Mouse (Mus musculus) embryonic facial prominence, embryonic 13.5 days (tissue): ENCODE data around the gene N4bp1. TPM values are rescaled to one million over a fixed set of nuclear protein-coding genes. Genes with fewer than 3 reads are reported as not detected.

Experiments used
- ATAC-seq: fragments of 200-750 bp; cut with Nextera tagmentation; 2 replicates; pipeline ENCODE4 v1.8.0; 2017; ENCODE audit warnings: low read depth; ENCODE audit not compliant: insufficient number of reproducible peaks, insufficient read depth, low FRiP score, low TSS enrichment
- H3K27ac ChIP-seq: fragments of 300-500 bp; sonication (generic); 2 replicates; pipeline ENCODE4 v1.5.1; 2015; ENCODE audit warnings: moderate library complexity, mild to moderate bottlenecking, inconsistent platforms
- H3K27me3 ChIP-seq: fragments of 300-500 bp; sonication (generic); 2 replicates; pipeline ENCODE4 v1.6.1; 2015; ENCODE audit warnings: mild to moderate bottlenecking, inconsistent platforms
- H3K36me3 ChIP-seq: fragments of 300-500 bp; sonication (generic); 2 replicates; pipeline ENCODE4 v1.6.1; 2015; ENCODE audit warnings: mild to moderate bottlenecking, inconsistent platforms
- H3K4me1 ChIP-seq: fragments of 300-500 bp; sonication (generic); 2 replicates; pipeline ENCODE4 v1.6.1; 2015; ENCODE audit warnings: inconsistent platforms
- H3K4me2 ChIP-seq: fragments of 300-500 bp; sonication (generic); 2 replicates; pipeline ENCODE4 v1.6.1; 2015; ENCODE audit warnings: moderate library complexity, mild to moderate bottlenecking, inconsistent platforms
- H3K4me3 ChIP-seq: fragments of 300-500 bp; sonication (generic); 2 replicates; pipeline ENCODE4 v1.5.1; 2015; ENCODE audit warnings: mild to moderate bottlenecking, inconsistent platforms
- H3K9ac ChIP-seq: fragments of 300-500 bp; sonication (generic); 2 replicates; pipeline ENCODE4 v1.6.1; 2015; ENCODE audit warnings: mild to moderate bottlenecking, inconsistent platforms
- H3K9me3 ChIP-seq: fragments of 300-500 bp; sonication (generic); 2 replicates; pipeline ENCODE4 v1.6.1; 2016; ENCODE audit warnings: inconsistent platforms
- WGBS: fragments of 180-500 bp; shearing (Covaris S2); methylation state at CpG from one replicate; pipeline ENCODE4 v1.1.7; 2015; ENCODE audit warnings: mixed read lengths; 5-methylcytosine and 5-hydroxymethylcytosine counted together
- polyA plus RNA-seq: library from polyadenylated mRNA; unstranded; fragments of >200 nt; fragmentation: Nextera tagmentation; extraction: Ambion mirVana; gene quantifications from 2 replicates; pipeline ENCODE4 v1.2.1, GENCODE M21; 2015

N4bp1 gene
- polyA plus RNA-seq, 1 experiment from 2014 or later = 12.6 TPM

DNA sequence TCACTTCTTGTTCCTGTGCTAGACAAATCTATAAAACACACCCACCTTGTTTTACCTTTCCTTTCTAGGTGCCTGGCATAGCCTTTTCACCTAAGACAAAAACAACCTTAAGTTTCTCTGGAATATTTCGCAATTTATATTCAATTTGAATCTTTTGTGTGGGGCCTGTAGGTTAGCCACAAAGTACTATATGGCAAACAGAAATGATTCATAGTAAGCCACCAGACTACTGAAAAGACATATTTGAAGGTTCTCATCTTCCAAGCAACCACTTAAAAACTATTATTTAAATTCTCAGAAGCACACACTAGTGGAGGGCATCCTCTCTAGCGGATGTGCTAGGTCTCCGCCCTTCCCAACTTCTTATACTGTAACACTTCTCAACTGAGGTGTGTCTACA is 32.6 kb downstream of the N4bp1 start:
- Histone ChIP-seq H3K27ac (no peak overlapping the region), H3K9me3 (no peaks in the 10 kb centered on the region), H3K9ac (no peak overlapping the region), H3K4me1 (peaks cover 11% of the 10 kb centered on the region), H3K27me3 (no peaks in the 10 kb centered on the region), H3K4me3 (no peak overlapping the region), H3K4me2 (no peak overlapping the region), H3K36me3 (peaks cover 33% of the 10 kb centered on the region)
- no peak for ATAC-seq
- 90% methylated on average over 3 of the region's 3 CpGs for WGBS

DNA sequence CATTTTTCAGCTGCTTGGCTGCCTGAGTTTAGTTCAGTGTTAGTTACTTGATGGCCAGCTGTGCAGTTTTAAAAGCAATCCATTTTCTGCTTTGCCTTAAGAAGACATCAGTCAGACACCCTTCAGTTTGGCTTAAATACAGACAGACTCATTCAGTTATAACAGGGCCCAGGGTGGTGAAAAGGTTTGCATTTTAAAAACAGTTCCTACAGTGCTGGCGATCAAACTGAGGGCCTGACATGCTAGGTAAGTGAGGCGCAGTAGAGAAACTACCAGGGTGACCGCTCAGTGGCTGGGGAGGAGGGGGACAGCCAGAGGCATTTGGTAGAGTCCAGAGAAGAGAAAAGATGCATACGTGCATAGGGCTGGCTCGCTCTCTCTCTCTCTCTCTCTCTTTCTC is 36.2 kb downstream of the N4bp1 start:
- Histone ChIP-seq H3K9ac (no peak overlapping the region), H3K4me2 (no peak overlapping the region), H3K4me1 (peaks cover 7% of the 10 kb centered on the region; the same call in 1 of the 2 replicates), H3K4me3 (no peak overlapping the region), H3K36me3 (peaks cover 50% of the 10 kb centered on the region), H3K9me3 (no peaks in the 10 kb centered on the region), H3K27ac (no peak overlapping the region), H3K27me3 (no peaks in the 10 kb centered on the region)
- 85% methylated on average over 5 of the region's 5 CpGs for WGBS
- ATAC-seq = no peak

DNA sequence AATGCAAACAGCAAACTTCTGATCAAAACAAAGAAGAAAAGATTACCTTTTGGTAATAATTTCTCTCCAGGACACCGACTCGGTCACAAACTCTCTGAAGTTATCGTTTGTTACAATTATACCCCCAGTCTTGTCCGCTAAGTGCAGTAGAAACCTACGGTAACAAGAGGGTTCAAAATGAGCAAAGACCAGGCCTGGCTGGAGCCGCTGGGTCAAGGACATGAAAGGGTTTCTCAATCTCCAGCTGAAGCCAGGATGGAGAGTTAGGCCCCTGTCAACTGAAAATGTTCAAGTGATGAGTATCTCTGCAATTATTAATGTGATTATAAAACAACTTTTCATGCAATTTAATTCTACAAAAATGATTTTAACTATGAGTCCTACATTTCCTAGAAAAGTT is 36.7 kb downstream of the N4bp1 start:
- H3K36me3 ChIP-seq = peaks cover 55% of the 10 kb centered on the region

DNA sequence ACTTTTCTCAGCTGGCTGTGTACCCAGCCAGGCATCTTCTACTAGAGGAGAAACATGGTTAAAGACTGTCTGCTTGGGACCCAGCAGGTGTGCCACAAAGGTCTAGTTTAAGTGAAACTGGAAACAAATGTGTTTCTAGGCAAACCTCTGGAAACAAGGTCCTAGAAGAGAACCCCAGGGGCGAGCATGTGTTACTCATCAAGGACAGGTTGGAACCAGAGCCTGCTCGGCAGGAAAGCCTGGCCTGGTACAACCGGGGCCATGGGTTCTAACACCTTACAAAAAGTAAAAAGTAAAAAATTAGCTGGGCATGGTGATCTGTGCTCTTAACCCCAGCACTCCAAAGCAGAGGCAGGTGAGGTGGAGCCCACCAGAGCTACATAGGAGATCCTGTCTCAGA is 38.0 kb downstream of the N4bp1 start:
- no peak overlapping the region for H3K4me2 ChIP-seq
- H3K27ac ChIP-seq = no peak overlapping the region
- H3K4me3 ChIP-seq = no peak overlapping the region
- no peak overlapping the region for H3K9ac ChIP-seq
- WGBS = 53% methylated on average over 3 of the region's 3 CpGs
- no peaks in the 10 kb centered on the region for H3K9me3 ChIP-seq
- peaks cover 7% of the 10 kb centered on the region; the same call in 1 of the 2 replicates for H3K4me1 ChIP-seq
- H3K27me3 ChIP-seq = no peaks in the 10 kb centered on the region
- peaks cover 65% of the 10 kb centered on the region for H3K36me3 ChIP-seq
- ATAC-seq = no peak

More for the DNA sequence above, 36.7 kb downstream of the N4bp1 start:
- WGBS = 78% methylated on average over 6 of the region's 6 CpGs
- Histone ChIP-seq H3K27me3 (no peaks in the 10 kb centered on the region), H3K4me1 (peaks cover 7% of the 10 kb centered on the region; the same call in 1 of the 2 replicates), H3K9ac (no peak overlapping the region), H3K27ac (no peak overlapping the region), H3K9me3 (no peaks in the 10 kb centered on the region), H3K4me2 (no peak overlapping the region), H3K4me3 (no peak overlapping the region)
- no peak for ATAC-seq

DNA sequence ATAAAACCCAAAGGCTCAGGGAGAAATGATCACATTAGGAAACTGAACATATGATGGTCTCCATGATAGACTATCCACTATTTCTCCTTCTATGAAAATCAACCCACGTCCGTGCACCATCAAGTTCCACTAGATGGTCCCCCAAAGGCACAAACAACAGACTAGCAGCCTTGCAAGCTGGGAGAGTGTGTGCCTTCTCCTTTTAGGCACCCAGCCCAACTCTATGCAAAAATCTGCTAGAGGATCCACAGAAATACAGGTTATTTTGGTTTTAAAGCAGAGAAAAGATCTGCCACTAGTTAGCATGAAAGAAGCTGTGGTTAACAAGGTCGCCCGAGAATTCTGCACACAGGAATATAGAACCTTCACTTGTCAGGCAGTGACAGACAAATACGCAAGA is 39.2 kb downstream of the N4bp1 start:
- no peaks in the 10 kb centered on the region for H3K9me3 ChIP-seq
- H3K27me3 ChIP-seq = no peaks in the 10 kb centered on the region
- peaks cover 7% of the 10 kb centered on the region; the same call in 1 of the 2 replicates for H3K4me1 ChIP-seq
- H3K4me3 ChIP-seq = no peak overlapping the region
- 93% methylated on average over 5 of the region's 5 CpGs for WGBS
- H3K4me2 ChIP-seq = no peak overlapping the region
- peaks cover 71% of the 10 kb centered on the region for H3K36me3 ChIP-seq
- H3K9ac ChIP-seq = no peak overlapping the region
- no peak for ATAC-seq
- no peak overlapping the region for H3K27ac ChIP-seq

DNA sequence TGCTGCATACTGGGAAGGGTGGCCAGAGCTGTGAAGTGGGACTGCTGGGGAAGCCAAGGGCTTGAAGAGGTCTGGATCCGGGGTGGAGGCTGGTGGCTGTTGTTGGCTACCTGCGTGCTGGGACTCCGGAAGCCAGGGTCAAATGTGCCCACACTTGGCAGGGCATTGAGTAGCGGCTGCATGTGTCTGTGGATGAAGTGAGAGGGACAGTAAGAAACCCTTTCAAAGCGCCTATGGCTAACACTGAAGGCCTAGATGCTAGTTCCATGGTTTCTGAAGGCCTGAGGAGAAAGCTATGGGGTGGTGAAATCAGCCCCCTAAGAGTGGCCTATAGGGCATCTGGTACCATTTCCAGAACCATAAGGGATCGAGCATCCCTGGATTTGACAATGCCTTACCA is 40.2 kb downstream of the N4bp1 start:
- no peak for ATAC-seq
- H3K4me2 ChIP-seq = no peak overlapping the region
- H3K27ac ChIP-seq = no peak overlapping the region
- H3K27me3 ChIP-seq = no peaks in the 10 kb centered on the region
- 93% methylated on average over 6 of the region's 6 CpGs for WGBS
- peaks cover 72% of the 10 kb centered on the region for H3K36me3 ChIP-seq
- no peak overlapping the region for H3K9ac ChIP-seq
- no peaks in the 10 kb centered on the region for H3K9me3 ChIP-seq
- H3K4me1 ChIP-seq = peaks cover 7% of the 10 kb centered on the region; the same call in 1 of the 2 replicates
- no peak overlapping the region for H3K4me3 ChIP-seq

DNA sequence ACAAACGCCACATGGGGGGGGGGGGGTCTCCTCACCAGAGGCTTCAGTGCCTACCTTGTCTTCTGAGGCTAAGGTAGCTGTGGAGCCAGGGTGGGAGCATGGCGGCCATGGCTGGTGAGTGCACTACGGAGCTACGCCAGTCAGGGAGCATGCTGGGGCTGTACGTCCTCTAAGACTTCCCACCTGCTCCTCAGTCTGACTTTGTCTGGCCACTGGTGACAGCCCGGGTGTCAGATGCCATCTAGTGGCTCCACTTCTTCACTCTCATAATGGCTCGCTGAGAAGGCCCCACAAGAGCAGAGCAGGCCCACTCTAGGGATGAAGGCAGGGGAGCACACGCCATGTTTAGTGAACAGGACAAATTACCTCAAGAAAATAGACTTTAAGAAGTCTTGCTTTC is 41.2 kb downstream of the N4bp1 start:
- ATAC-seq = no peak
- Histone ChIP-seq H3K4me3 (no peak overlapping the region), H3K9ac (no peak overlapping the region), H3K4me2 (no peak overlapping the region), H3K4me1 (peaks cover 7% of the 10 kb centered on the region; the same call in 1 of the 2 replicates), H3K27ac (no peak overlapping the region), H3K36me3 (peaks cover 81% of the 10 kb centered on the region), H3K27me3 (no peaks in the 10 kb centered on the region), H3K9me3 (no peaks in the 10 kb centered on the region)
- WGBS = 73% methylated on average over 8 of the region's 8 CpGs

DNA sequence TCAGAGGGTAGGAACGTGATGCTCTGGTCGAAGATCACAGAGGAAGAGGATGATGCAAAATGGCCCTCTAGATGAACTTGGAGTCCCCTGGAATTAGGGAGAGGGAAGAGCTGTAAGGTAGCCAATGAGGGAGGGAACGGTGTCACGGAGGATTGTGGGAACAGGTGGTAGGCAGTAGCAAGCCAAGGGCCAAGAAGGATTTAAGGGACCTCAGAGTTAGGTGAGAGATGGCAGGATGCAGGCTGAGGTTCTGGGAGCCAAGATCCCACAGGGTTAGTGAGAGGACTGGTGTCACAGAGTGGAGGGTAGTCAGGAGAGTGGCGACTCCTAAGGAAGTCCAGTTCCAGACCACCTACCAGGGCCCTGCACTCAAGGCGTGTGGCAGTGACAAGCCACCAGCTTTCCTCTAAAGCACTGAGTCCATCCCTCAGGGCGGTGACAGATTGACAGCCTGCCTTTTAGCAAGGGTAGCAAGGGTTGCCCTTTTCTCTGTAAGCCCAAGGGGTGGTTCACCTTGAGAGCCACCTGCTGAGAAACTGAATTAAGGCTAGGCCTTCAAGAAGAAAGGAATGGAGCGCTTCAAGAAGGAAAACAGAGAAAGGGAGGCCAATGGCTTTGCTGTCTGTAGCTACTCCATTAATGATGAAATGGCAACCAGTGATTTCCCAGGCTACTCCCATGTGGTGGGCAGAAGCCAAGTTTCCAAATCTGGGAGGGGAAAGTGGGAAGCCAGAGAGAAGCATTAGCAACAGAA is 43.3 kb downstream of the N4bp1 start:
- H3K36me3 ChIP-seq = peaks cover 83% of the 10 kb centered on the region
- no peak overlapping the region for H3K9ac ChIP-seq
- no peaks in the 10 kb centered on the region for H3K9me3 ChIP-seq
- ATAC-seq = no peak
- no peaks in the 10 kb centered on the region for H3K4me1 ChIP-seq
- no peak overlapping the region for H3K27ac ChIP-seq
- H3K4me2 ChIP-seq = no peak overlapping the region
- H3K27me3 ChIP-seq = no peaks in the 10 kb centered on the region
- 94% methylated on average over 8 of the region's 8 CpGs for WGBS
- no peak overlapping the region for H3K4me3 ChIP-seq

DNA sequence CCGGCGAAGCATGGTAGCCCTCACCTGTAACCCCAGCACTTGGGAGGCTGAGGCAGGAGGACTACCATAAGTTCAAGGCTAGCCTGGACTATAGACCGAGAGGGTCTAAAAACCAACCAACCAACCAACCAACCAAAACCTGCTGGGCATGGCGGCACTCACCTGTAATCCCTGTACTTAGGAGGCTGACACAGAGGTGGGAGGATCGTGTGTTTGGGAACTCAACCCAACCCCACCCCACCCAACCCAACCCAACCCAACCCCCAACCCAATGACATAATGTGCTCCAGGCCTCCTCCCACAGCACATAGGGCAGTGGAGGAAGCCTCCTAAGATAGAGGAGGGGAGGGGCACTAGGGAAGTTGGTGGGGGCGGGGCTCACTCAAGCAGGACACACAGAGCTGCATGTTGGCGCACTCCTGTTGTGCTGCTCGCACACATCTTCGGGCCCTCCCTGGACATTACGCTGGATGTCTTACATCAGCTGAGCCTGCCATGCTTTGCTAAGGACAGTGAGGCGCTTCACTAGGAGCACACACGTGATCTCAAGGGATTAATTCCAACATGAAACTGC is 44.9 kb downstream of the N4bp1 start:
- Histone ChIP-seq H3K4me2 (no peak overlapping the region), H3K36me3 (peaks cover 69% of the 10 kb centered on the region), H3K27ac (no peak overlapping the region), H3K9me3 (no peaks in the 10 kb centered on the region), H3K4me1 (no peaks in the 10 kb centered on the region), H3K27me3 (no peaks in the 10 kb centered on the region), H3K9ac (no peak overlapping the region), H3K4me3 (no peak overlapping the region)
- 0 out of 2 replicates have a peak, but pooled peaks have one; percentile 4 for ATAC-seq
- 92% methylated on average over 12 of the region's 12 CpGs for WGBS

DNA sequence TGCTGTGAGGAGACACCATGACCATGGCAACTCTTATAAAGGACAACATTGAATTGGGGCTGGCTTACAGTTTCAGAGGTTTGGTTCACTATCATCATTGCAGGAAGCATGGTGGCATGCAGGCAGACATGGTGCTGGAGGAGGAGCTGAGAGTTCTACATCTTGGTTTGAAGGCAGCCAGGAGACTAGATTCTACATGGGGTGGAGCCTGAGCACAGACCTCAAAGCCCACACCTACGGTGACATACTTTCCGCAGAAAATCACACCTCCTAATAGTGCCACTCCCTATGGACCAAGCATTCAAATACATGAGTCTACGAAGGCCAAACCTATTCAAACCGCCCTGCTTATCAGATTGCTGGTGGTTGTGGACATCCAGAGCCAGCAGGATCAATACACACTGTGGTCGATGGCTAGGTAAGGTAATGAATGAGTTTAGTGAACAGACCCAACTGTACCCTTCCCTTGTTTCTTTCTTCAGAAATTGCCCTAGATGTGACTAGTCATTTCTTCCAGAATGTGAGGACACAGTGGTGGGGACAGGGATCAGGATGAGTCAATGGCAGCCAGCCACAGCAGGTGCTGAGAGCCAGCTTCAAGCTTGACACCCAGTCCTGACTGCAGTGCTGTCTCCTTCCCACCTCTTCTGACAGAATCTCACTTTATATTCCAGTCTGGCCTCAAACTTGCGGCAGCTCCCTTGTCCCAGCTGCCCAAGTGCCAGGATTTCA is 46.2 kb downstream of the N4bp1 start:
- H3K4me1 ChIP-seq = no peaks in the 10 kb centered on the region
- peaks cover 58% of the 10 kb centered on the region for H3K36me3 ChIP-seq
- WGBS = 96% methylated on average over 6 of the region's 6 CpGs
- H3K27me3 ChIP-seq = no peaks in the 10 kb centered on the region
- H3K9ac ChIP-seq = no peak overlapping the region
- H3K27ac ChIP-seq = no peak overlapping the region
- no peak for ATAC-seq
- H3K4me3 ChIP-seq = no peak overlapping the region
- no peaks in the 10 kb centered on the region for H3K9me3 ChIP-seq
- no peak overlapping the region for H3K4me2 ChIP-seq

DNA sequence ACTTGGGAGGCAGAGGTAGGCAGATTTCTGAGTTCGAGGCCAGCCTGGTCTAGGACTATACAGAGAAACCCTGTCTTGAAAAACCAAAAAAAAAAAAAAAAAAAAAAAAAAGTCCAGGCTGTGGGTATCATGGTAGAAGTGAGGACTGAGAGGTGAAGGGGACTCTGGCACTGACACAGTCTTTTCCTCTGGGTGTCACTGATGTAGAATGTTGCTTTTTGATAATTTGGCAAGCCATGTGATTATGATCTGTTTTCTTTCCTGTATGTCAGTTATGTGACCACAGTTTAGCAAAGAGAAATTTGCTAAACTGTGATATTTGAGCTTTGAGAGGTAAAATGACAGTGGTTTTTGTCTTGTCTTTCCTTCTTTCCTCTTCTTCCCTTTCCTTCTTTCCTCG is 47.8 kb downstream of the N4bp1 start:
- 75% methylated on average over 2 of the region's 2 CpGs for WGBS

DNA sequence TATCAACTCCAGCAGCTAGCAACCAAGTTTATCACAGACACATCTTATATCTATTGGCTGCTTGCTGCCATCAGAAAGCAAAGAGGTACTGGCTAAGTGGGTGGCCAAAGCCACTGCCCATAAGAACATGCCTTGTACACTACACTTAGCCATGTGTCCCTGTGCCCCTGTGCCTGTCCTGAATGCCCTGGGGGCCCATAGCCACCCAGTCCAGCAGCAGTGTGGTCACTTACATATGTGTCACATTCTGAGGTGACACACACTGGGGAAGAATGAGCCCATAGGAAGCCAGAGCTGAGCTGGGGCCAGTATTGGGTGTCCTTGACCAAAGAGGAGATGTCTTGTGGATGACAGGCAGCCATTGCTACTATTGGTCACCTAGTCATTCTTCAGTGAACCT is 49.2 kb downstream of the N4bp1 start:
- no peaks in the 10 kb centered on the region for H3K4me1 ChIP-seq
- H3K4me2 ChIP-seq = no peak overlapping the region
- H3K9me3 ChIP-seq = no peaks in the 10 kb centered on the region
- H3K36me3 ChIP-seq = peaks cover 28% of the 10 kb centered on the region
- H3K4me3 ChIP-seq = no peak overlapping the region
- H3K9ac ChIP-seq = no peak overlapping the region
- no peak for ATAC-seq
- no peaks in the 10 kb centered on the region for H3K27me3 ChIP-seq
- H3K27ac ChIP-seq = no peak overlapping the region

More for the DNA sequence above, 47.8 kb downstream of the N4bp1 start:
- no peaks in the 10 kb centered on the region for H3K27me3 ChIP-seq
- H3K9ac ChIP-seq = no peak overlapping the region
- ATAC-seq = no peak
- H3K27ac ChIP-seq = no peak overlapping the region
- no peak overlapping the region for H3K4me2 ChIP-seq
- H3K9me3 ChIP-seq = no peaks in the 10 kb centered on the region
- peaks cover 42% of the 10 kb centered on the region for H3K36me3 ChIP-seq
- no peaks in the 10 kb centered on the region for H3K4me1 ChIP-seq
- no peak overlapping the region for H3K4me3 ChIP-seq
